Mouse (Mus musculus) C2C12 (cell line): Measurements from ENCODE around the gene Strip2.

Experiments used
- CEBPB ChIP-seq: IDR thresholded peaks from one replicate; pipeline ENCODE4 v1.6.1; 2011; ENCODE audit warnings: low read depth, mild to moderate bottlenecking, control low read depth, moderate library complexity
- CTCF ChIP-seq: IDR thresholded peaks from one replicate; pipeline ENCODE4 v1.5.1; 2011; ENCODE audit not compliant: control insufficient read depth, insufficient read depth, insufficient read length
- FOSL1 ChIP-seq: IDR thresholded peaks from one replicate; pipeline ENCODE4 v1.8.0; 2011; ENCODE audit warnings: mild to moderate bottlenecking, low read length; ENCODE audit not compliant: poor library complexity, insufficient read depth, severe bottlenecking
- MAX ChIP-seq: IDR thresholded peaks from one replicate; pipeline ENCODE4 v1.6.1; 2011; ENCODE audit warnings: mild to moderate bottlenecking, control low read depth
- MYOD1 ChIP-seq: IDR thresholded peaks from one replicate; pipeline ENCODE4 v1.6.1; 2011; ENCODE audit warnings: low read depth; ENCODE audit not compliant: control insufficient read depth, insufficient read length
- USF1 ChIP-seq: IDR thresholded peaks from one replicate; pipeline ENCODE4 v1.6.1; 2011; ENCODE audit warnings: low read depth, mild to moderate bottlenecking, control low read depth, moderate library complexity

DNA sequence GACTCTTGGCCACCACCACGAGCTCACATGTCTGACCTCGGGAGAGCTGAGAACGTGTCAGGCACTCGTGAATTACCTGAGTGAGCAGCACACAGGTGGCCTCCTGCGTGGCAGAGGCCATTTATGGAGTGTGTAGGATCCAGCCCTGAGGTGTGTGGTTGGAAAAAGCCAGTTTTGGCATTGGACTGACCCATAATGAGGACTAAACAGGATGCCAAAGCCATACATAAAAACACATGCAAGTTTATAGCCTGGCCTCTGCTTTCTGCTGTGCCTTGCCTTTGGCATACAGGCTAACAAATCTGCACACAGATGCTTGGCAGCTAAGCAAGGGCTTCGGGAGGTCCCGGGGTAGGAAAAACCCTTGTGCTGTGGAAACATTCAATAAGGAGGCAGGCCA, 92.4 kb downstream of the Strip2 start:
- TF ChIP-seq CTCF (no peak), MAX (no peak), MYOD1 (no peak), CEBPB (no peak), USF1 (no peak), FOSL1 (no peak)
